Mouse (Mus musculus) CH12.LX (cell line): ENCODE data around the gene Arl15. TPM values are rescaled to one million over a fixed set of nuclear protein-coding genes. Genes with fewer than 3 reads are reported as not detected.

Source experiments
- DNase-seq: peaks from one replicate; pipeline ENCODE4 v3.0.0-alpha.2; 2013; ENCODE audit errors: extremely low read depth
- H3K27ac ChIP-seq: 2 replicates; pipeline ENCODE4 v1.5.1; 2012; ENCODE audit warnings: low read depth, mild to moderate bottlenecking, control low read depth, moderate library complexity; ENCODE audit not compliant: insufficient read depth
- H3K27me3 ChIP-seq: replicated peaks from 2 replicates; pipeline ENCODE3; 2012; ENCODE audit warnings: inconsistent platforms
- H3K36me3 ChIP-seq, 2 experiments: replicated peaks in 1 of 2; 2 replicates each; pipeline versions ENCODE3 to v1.6.1; 2012; ENCODE audit warnings: inconsistent platforms in 1 of 2, low read length in 1 of 2, mild to moderate bottlenecking in 1 of 2, mixed read lengths in 1 of 2, moderate library complexity in 1 of 2; ENCODE audit not compliant: control insufficient read depth in 1 of 2, insufficient read depth in 1 of 2
- H3K4me1 ChIP-seq, 2 experiments: 2 replicates each; pipeline ENCODE4 v1.6.1; 2012; ENCODE audit warnings: inconsistent platforms in 1 of 2, moderate library complexity in 1 of 2; ENCODE audit not compliant: insufficient read depth in 2 of 2, control insufficient read depth in 1 of 2
- H3K4me2 ChIP-seq: 2 replicates; pipeline ENCODE4 v1.6.1; 2012; ENCODE audit warnings: low read depth, mild to moderate bottlenecking, control low read depth; ENCODE audit not compliant: poor library complexity, insufficient read depth, severe bottlenecking
- H3K4me3 ChIP-seq, 3 experiments: fragments of 150-350 bp in 1 of 3; sonication (generic) in 1 of 3; replicated peaks in 1 of 3; 2 replicates each; pipeline versions ENCODE3 to v1.5.1; 2011 to 2012; ENCODE audit warnings: low read depth in 2 of 3, low read length in 2 of 3, mild to moderate bottlenecking in 2 of 3, moderate library complexity in 2 of 3, control low read depth in 1 of 3, improper control_type of control experiment in 1 of 3, inconsistent platforms in 1 of 3, mixed read lengths in 1 of 3; ENCODE audit not compliant: poor library complexity in 1 of 3
- H3K79me2 ChIP-seq: replicated peaks from 2 replicates; pipeline ENCODE4 v1.6.1; 2012; ENCODE audit warnings: mild to moderate bottlenecking, moderate library complexity; ENCODE audit not compliant: control insufficient read depth, poor library complexity, insufficient read depth, severe bottlenecking; ENCODE audit errors: extremely low read depth
- H3K9ac ChIP-seq: 2 replicates; pipeline ENCODE4 v1.6.1; 2012; ENCODE audit warnings: low read depth, mild to moderate bottlenecking, control low read depth, moderate library complexity; ENCODE audit not compliant: insufficient read depth
- H3K9me3 ChIP-seq: replicated peaks from 2 replicates; pipeline ENCODE3; 2012; ENCODE audit warnings: low read length, inconsistent platforms, mixed read lengths
- CTCF ChIP-seq, 2 experiments: IDR thresholded peaks in 1 of 2; conservative IDR thresholded peaks in 1 of 2; 2 replicates each; pipeline ENCODE4 v1.5.1; 2011 to 2012; ENCODE audit warnings: low read depth in 2 of 2, low read length in 2 of 2, improper control_type of control experiment in 1 of 2, inconsistent platforms in 1 of 2, mild to moderate bottlenecking in 1 of 2, moderate library complexity in 1 of 2
- E2F4 ChIP-seq: IDR thresholded peaks from 2 replicates; pipeline ENCODE4 v1.6.1; 2011; ENCODE audit warnings: low read depth, low read length, improper control_type of control experiment; ENCODE audit not compliant: insufficient replicate concordance
- EP300 ChIP-seq: IDR thresholded peaks from 2 replicates; pipeline ENCODE4 v1.6.1; 2011; ENCODE audit warnings: low read length, improper control_type of control experiment
- GABPA ChIP-seq: IDR thresholded peaks from 2 replicates; pipeline ENCODE4 v1.6.1; 2012; ENCODE audit warnings: low read depth, low read length, improper control_type of control experiment, inconsistent platforms; ENCODE audit not compliant: insufficient replicate concordance
- HCFC1 ChIP-seq: IDR thresholded peaks from 2 replicates; pipeline ENCODE4 v1.6.1; 2012; ENCODE audit warnings: low read depth, mild to moderate bottlenecking, inconsistent platforms, low read length, improper control_type of control experiment
- IRF4 ChIP-seq: IDR thresholded peaks from 2 replicates; pipeline ENCODE4 v1.6.1; 2014; ENCODE audit warnings: low read depth, mild to moderate bottlenecking, inconsistent platforms, low read length, improper control_type of control experiment
- JUN ChIP-seq: IDR thresholded peaks from 2 replicates; pipeline ENCODE4 v1.6.1; 2011; ENCODE audit warnings: low read depth, mild to moderate bottlenecking, low read length, improper control_type of control experiment, moderate library complexity; ENCODE audit not compliant: insufficient read depth
- JUND ChIP-seq: conservative IDR thresholded peaks from 2 replicates; pipeline ENCODE4 v1.6.1; 2011; ENCODE audit warnings: low read depth, low read length, improper control_type of control experiment
- KAT2A ChIP-seq: IDR thresholded peaks from 2 replicates; pipeline ENCODE4 v1.6.1; 2012; ENCODE audit warnings: low read length, improper control_type of control experiment, inconsistent platforms; ENCODE audit not compliant: insufficient replicate concordance
- MAFK ChIP-seq: IDR thresholded peaks from 2 replicates; pipeline ENCODE4 v1.6.1; 2011; ENCODE audit warnings: low read length, improper control_type of control experiment; ENCODE audit not compliant: insufficient replicate concordance
- MAX ChIP-seq: IDR thresholded peaks from 2 replicates; pipeline ENCODE4 v1.6.1; 2011; ENCODE audit warnings: low read length, improper control_type of control experiment
- MEF2A ChIP-seq: IDR thresholded peaks from 2 replicates; pipeline ENCODE4 v1.6.1; 2014; ENCODE audit warnings: low read depth, mild to moderate bottlenecking, inconsistent platforms, low read length, improper control_type of control experiment, borderline replicate concordance
- MXI1 ChIP-seq: IDR thresholded peaks from 2 replicates; pipeline ENCODE4 v1.6.1; 2011; ENCODE audit warnings: mild to moderate bottlenecking, low read depth, low read length, improper control_type of control experiment
- MYC ChIP-seq: IDR thresholded peaks from 2 replicates; pipeline ENCODE4 v1.6.1; 2011; ENCODE audit warnings: low read depth, mild to moderate bottlenecking, improper control_type of control experiment, low read length
- NELFE ChIP-seq: IDR thresholded peaks from 2 replicates; pipeline ENCODE4 v1.6.1; 2011; ENCODE audit warnings: low read depth, low read length, improper control_type of control experiment
- PAX5 ChIP-seq: IDR thresholded peaks from 2 replicates; pipeline ENCODE4 v1.6.1; 2012; ENCODE audit warnings: low read length, inconsistent platforms, mixed read lengths
- POLR2A ChIP-seq: IDR thresholded peaks from 2 replicates; pipeline ENCODE4 v1.6.1; 2011; ENCODE audit warnings: low read depth, mild to moderate bottlenecking, improper control_type of control experiment, low read length
- SMC3 ChIP-seq: IDR thresholded peaks from 2 replicates; pipeline ENCODE4 v1.6.1; 2011; ENCODE audit warnings: low read depth, low read length, improper control_type of control experiment
- USF1 ChIP-seq: IDR thresholded peaks from 2 replicates; pipeline ENCODE4 v1.6.1; 2014; ENCODE audit warnings: low read depth, mild to moderate bottlenecking, inconsistent platforms, low read length, improper control_type of control experiment
- USF2 ChIP-seq: conservative IDR thresholded peaks from 2 replicates; pipeline ENCODE4 v1.6.1; 2011; ENCODE audit warnings: low read depth, low read length, improper control_type of control experiment
- ZC3H11A ChIP-seq: IDR thresholded peaks from 2 replicates; pipeline ENCODE4 v1.6.1; 2012; ENCODE audit warnings: low read depth, mild to moderate bottlenecking, inconsistent platforms, low read length, improper control_type of control experiment
- ZKSCAN1 ChIP-seq: IDR thresholded peaks from 2 replicates; pipeline ENCODE4 v1.6.1; 2012; ENCODE audit warnings: low read depth, inconsistent platforms, low read length, improper control_type of control experiment, borderline replicate concordance
- ZMIZ1 ChIP-seq: IDR thresholded peaks from 2 replicates; pipeline ENCODE4 v1.6.1; 2012; ENCODE audit warnings: low read depth, mild to moderate bottlenecking, inconsistent platforms, low read length, improper control_type of control experiment
- ZNF384 ChIP-seq: IDR thresholded peaks from 2 replicates; pipeline ENCODE4 v1.6.1; 2012; ENCODE audit warnings: low read depth, low read length, improper control_type of control experiment, inconsistent platforms
- dilution Hi-C: fragments of 300-500 bp; cut with MboI; formaldehyde crosslinking; loops from 2 replicates; pipeline ENCODE4 v1.14.3; 2020; ENCODE audit warnings: low sequenced_read_pairs; ENCODE audit not compliant: extremely low pct_unique_long_range_greater_than_20kb, extremely low pct_ligation_motif_present
- in situ Hi-C: fragments of 300-500 bp; cut with MboI; formaldehyde crosslinking; loops from 3 replicates; pipeline ENCODE4 v1.14.3; 2019; ENCODE audit warnings: low sequenced_read_pairs, low pct_ligation_motif_present, low pct_unique_long_range_greater_than_20kb, mixed read lengths
- polyA plus RNA-seq: library from polyadenylated mRNA; unstranded; fragments of >175 nt; gene quantifications from 2 replicates; pipeline ENCODE4 v1.2.1, GENCODE M21; 2012; ENCODE audit warnings: low read depth; ENCODE audit not compliant: insufficient read length
- total RNA-seq, 2 experiments: library from RNA; depleted of rRNA; stranded (reverse); fragments of 300-350 nt in 1 of 2; fragments of >200 nt in 1 of 2; gene quantifications; 2 replicates each; pipeline ENCODE4 v1.2.3; 2012 to 2014

Gene Arl15
- total and polyA plus RNA-seq, 3 experiments, result 2.2 to 5.2 (median 4.8) TPM

- Histone ChIP-seq H3K4me1 (peaks cover 0 to 4% of the 10 kb centered on the region in 2 experiments; a peak in 2 of 4 replicates), H3K36me3 (no peaks in the 10 kb centered on the region), H3K27me3 (no peaks in the 10 kb centered on the region), H3K9me3 (no peaks in the 10 kb centered on the region), H3K4me2 (no peak overlapping the region), H3K79me2 (no peaks in the 10 kb centered on the region), H3K9ac (no peak overlapping the region), H3K4me3 (no peak overlapping the region), H3K27ac (no peak overlapping the region)
- DNase-seq, result no peak
- dilution Hi-C loops, result no loop called here
- TF ChIP-seq CTCF (conservative IDR thresholded peaks at IDR 0.05 in 1 of 2, IDR thresholded peaks at IDR 0.05 in 1 of 2; ENCODE audit: low read depth in 2 of 2, low read length in 2 of 2), result no peak
- TF ChIP-seq ZNF384, result no peak
- no peak for TF ChIP-seq NELFE
- TF ChIP-seq MYC, result no peak
- no peak for TF ChIP-seq MAX
- no peak for TF ChIP-seq JUN
- no peak for TF ChIP-seq HCFC1
- no peak for TF ChIP-seq MAFK
- no peak for TF ChIP-seq ZKSCAN1
- TF ChIP-seq SMC3, result no peak
- TF ChIP-seq USF2, result no peak
- no peak for TF ChIP-seq MXI1
- no peak for TF ChIP-seq POLR2A
- no peak for TF ChIP-seq IRF4
- TF ChIP-seq GABPA, result no peak
- in situ Hi-C loops, result no loop called here
Observed at GRCm38 (mm10) chr13:114139570-114139969, 345.3 kb downstream of the Arl15 start.

DNA sequence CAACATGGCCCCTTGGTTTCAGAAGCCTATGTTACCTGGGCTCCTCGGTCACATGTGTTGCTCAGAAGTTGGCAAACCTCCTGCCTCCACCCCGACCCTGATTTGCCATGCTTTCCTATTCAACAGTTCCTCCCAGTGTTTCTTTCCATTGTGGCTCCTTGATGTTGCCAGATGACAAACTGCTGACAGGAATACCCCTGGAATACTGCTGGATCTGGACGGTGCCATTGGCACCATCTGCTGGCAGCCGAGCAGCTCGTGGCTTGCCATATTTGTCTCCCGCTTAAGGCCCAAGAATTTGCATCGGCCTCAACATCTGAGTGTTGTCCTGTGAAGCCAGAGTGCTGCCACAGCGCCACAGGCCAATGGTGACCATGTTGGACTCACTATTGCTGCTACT lies 348.5 kb downstream of the Arl15 start:
- no peaks in the 10 kb centered on the region for H3K27me3 ChIP-seq
- TF ChIP-seq ZMIZ1, result no peak
- TF ChIP-seq JUN, result no peak
- no peak for TF ChIP-seq NELFE
- TF ChIP-seq ZC3H11A, result no peak
- TF ChIP-seq E2F4, result no peak
- no peak for TF ChIP-seq MEF2A
- no peak for TF ChIP-seq PAX5
- TF ChIP-seq USF1, result no peak
- no peak for TF ChIP-seq EP300
- no peak for TF ChIP-seq IRF4
- no peak for TF ChIP-seq JUND
- TF ChIP-seq MAX, result no peak
- no peak for TF ChIP-seq MAFK
- TF ChIP-seq ZNF384, result no peak
- no peak for TF ChIP-seq KAT2A
- in situ Hi-C loops (no loop called here), dilution Hi-C loops (no loop called here)
- no peaks in the 10 kb centered on the region for H3K36me3 ChIP-seq
- no peak overlapping the region for H3K4me2 ChIP-seq
- H3K9me3 ChIP-seq, result no peaks in the 10 kb centered on the region
- no peak overlapping the region for H3K4me3 ChIP-seq
- no peak for DNase-seq
- H3K79me2 ChIP-seq, result no peaks in the 10 kb centered on the region
- no peak overlapping the region for H3K27ac ChIP-seq
- no peak overlapping the region for H3K9ac ChIP-seq
- peaks cover 0 to 4% of the 10 kb centered on the region in 2 experiments; a peak in 1 of 4 replicates for H3K4me1 ChIP-seq
